ENCODE assay signal across 24 mouse cellular contexts in the genomic region with DNA sequence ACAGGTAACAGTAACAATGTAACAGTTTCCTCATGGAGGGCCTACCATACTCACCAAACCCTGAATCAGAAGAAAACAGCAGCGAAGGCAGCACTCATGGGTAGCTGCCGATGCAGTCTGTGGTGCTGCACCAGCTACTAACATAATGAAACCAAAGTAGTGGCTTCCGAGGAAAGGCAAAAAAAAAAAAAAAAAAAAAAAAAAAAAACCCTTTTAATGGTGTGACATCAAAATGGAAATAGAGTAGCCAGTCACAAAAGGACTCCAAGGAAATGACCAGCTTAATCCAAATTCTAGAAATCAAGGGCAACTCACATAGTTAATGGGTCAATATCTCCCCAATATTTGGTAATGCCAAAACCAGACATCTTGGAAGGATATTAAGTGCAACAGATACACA. TPM values are rescaled to one million over a fixed set of nuclear protein-coding genes. Genes with fewer than 3 reads are reported as not detected.
"Had no signal": no experiment of that assay in that cellular context is flagged by ENCODE, and none has a peak within 500 bp of the region (broad histone marks: within the 10 kb centered on the region; RNA-seq: fewer than 3 reads in every experiment).

No protein-coding gene starts in this region.

- H3K9ac ChIP-seq: embryonic facial prominence, embryonic 12.5 days; embryonic facial prominence, embryonic 13.5 days; embryonic facial prominence, embryonic 15.5 days; forebrain, embryonic 12.5 days; forebrain, embryonic 13.5 days; forebrain, embryonic 15.5 days; forebrain, postnatal 0 days had no signal

- H3K27ac ChIP-seq: embryonic facial prominence, embryonic 10.5 days; embryonic facial prominence, embryonic 12.5 days; embryonic facial prominence, embryonic 13.5 days; embryonic facial prominence, embryonic 15.5 days; forebrain, embryonic 10.5 days; forebrain, embryonic 12.5 days; forebrain, embryonic 13.5 days; forebrain, embryonic 15.5 days; gastrocnemius, adult 2 months; heart, adult 2 months had no signal

- H3K9me3 ChIP-seq: embryonic facial prominence, embryonic 10.5 days; embryonic facial prominence, embryonic 12.5 days; embryonic facial prominence, embryonic 13.5 days; embryonic facial prominence, embryonic 15.5 days; forebrain, embryonic 10.5 days; forebrain, embryonic 12.5 days; forebrain, embryonic 13.5 days; forebrain, embryonic 15.5 days had no signal

- H3K4me3 ChIP-seq: embryonic facial prominence, embryonic 10.5 days; embryonic facial prominence, embryonic 12.5 days; embryonic facial prominence, embryonic 13.5 days; embryonic facial prominence, embryonic 15.5 days; erythroblast, embryonic 14.5 days; forebrain, embryonic 10.5 days; forebrain, embryonic 12.5 days; forebrain, embryonic 13.5 days; forebrain, embryonic 15.5 days; gastrocnemius, adult 2 months; heart, adult 2 months had no signal

- DNase-seq: cerebellum, adult 9-11 months; cerebellum, postnatal 10 days; cerebellum, postnatal 14 days; cerebellum, postnatal 25 days; cerebellum, postnatal 36 days; embryo, embryonic 11 days; forebrain, postnatal 0 days; gastrocnemius, adult 2 months; gastrocnemius, postnatal 10 days; gastrocnemius, postnatal 14 days; gastrocnemius, postnatal 25 days; gastrocnemius, postnatal 36 days; heart, adult 11 months; heart, adult 18-20 months; heart, adult 2 months had no signal

- H3K27me3 ChIP-seq: embryonic facial prominence, embryonic 12.5 days; embryonic facial prominence, embryonic 13.5 days; embryonic facial prominence, embryonic 15.5 days; forebrain, embryonic 12.5 days; forebrain, embryonic 13.5 days; forebrain, embryonic 15.5 days had no signal

- H3K4me1 ChIP-seq: embryonic facial prominence, embryonic 10.5 days; embryonic facial prominence, embryonic 12.5 days; embryonic facial prominence, embryonic 13.5 days; embryonic facial prominence, embryonic 15.5 days; forebrain, embryonic 10.5 days; forebrain, embryonic 12.5 days; forebrain, embryonic 13.5 days; forebrain, embryonic 15.5 days had no signal

RNA-seq across cellular contexts. Expression of a gene that starts 6.7 kb away (rescaled TPM):
- polyA plus RNA-seq: erythroblast, embryonic 14.5 days had no signal
